Mouse (Mus musculus): Measurements from ENCODE around the gene Reep1. TPM values are rescaled to one million over a fixed set of nuclear protein-coding genes. Genes with fewer than 3 reads are reported as not detected.
"Not testable (repeated sequence)": the region's sequence is repeated elsewhere in the genome, so short reads cannot be mapped to it uniquely, and the experiment has no call there.

Gene Reep1
- total and polyA plus RNA-seq, 2 experiments from 2014 or later, result 213 to 319 TPM

- Histone ChIP-seq H3K4me2 (ENCODE audit: low read depth, low read length) (no peak overlapping the region), H3K27ac (no peak overlapping the region), H3K4me3 (ENCODE audit: low read length) (no peak overlapping the region), H3K27me3 (ENCODE audit: insufficient read depth, low read length) (no peaks in the 10 kb centered on the region), H3K4me1 (ENCODE audit: insufficient read depth, low read length) (no peaks in the 10 kb centered on the region), H3K9ac (replicated peaks; ENCODE audit: low read length) (no peak overlapping the region), H3K36me3 (ENCODE audit: insufficient read depth, low read length) (no peaks in the 10 kb centered on the region), H3K9me3 (ENCODE audit: low read length) (no peaks in the 10 kb centered on the region)
- no peak for ATAC-seq
- no peak for DNase-seq (ENCODE audit: low spot score)
- 67% methylated on average over 2 of the region's 2 CpGs for WGBS
- TF ChIP-seq CTCF (IDR thresholded peaks at IDR 0.05; ENCODE audit: low read depth), result no peak
Measured at GRCm38 (mm10) chr6:71836811-71837210, 129.4 kb downstream of the Reep1 start.

- DNase-seq (ENCODE audit: low spot score) (no peak), ATAC-seq (no peak)
- no peak overlapping the region for H3K4me2 ChIP-seq (ENCODE audit: low read depth, low read length)
- H3K4me1 ChIP-seq (ENCODE audit: insufficient read depth, low read length), result no peaks in the 10 kb centered on the region
- H3K27me3 ChIP-seq (ENCODE audit: insufficient read depth, low read length), result no peaks in the 10 kb centered on the region
- no peak overlapping the region for H3K9ac ChIP-seq (replicated peaks; ENCODE audit: low read length)
- no peaks in the 10 kb centered on the region for H3K9me3 ChIP-seq (ENCODE audit: low read length)
- H3K36me3 ChIP-seq (ENCODE audit: insufficient read depth, low read length), result no peaks in the 10 kb centered on the region
- H3K27ac ChIP-seq, result no peak overlapping the region
- H3K4me3 ChIP-seq (ENCODE audit: low read length), result no peak overlapping the region
- TF ChIP-seq CTCF (IDR thresholded peaks at IDR 0.05; ENCODE audit: low read depth), result no peak
Measured at GRCm38 (mm10) chr6:71839815-71840214, 132.5 kb downstream of the Reep1 start.

DNA sequence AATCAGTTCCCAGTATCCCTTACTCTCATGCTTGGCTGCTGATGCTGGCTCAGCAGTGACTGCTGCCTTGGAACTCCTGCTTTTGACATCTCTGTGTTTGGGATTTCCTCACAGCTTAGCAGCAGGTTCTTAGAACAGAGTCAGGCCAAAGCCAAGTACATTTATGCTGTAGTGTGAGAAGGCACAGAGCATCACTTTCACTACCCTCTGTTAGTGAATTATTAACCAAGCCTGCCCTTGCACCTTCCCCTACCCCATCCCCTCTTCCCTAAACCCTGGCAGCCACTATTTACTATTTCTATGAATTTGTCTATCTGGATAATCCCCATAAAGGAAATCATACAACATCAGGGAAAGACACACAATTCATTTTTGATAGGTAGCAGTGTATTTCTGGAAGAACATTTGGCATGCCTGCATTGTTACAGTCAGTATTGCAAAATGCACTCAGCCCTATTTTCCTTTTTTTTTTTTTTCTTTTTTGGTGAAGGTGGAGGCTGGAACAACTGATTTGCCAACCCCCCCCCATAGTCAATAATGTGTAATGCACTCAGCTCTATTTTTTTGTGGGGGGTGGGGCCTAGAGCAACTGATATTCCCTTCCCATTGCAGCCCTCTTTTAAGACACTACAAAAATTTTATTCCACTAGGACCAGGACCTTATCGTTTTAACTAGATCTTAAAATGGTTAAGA is 133.4 kb downstream of the Reep1 start:
- 98% methylated on average over 1 of the region's 1 CpGs for WGBS
- Histone ChIP-seq H3K9me3 (ENCODE audit: low read length) (no peaks in the 10 kb centered on the region), H3K36me3 (ENCODE audit: insufficient read depth, low read length) (no peaks in the 10 kb centered on the region), H3K27me3 (ENCODE audit: insufficient read depth, low read length) (no peaks in the 10 kb centered on the region), H3K4me3 (ENCODE audit: low read length) (no peak overlapping the region), H3K9ac (replicated peaks; ENCODE audit: low read length) (no peak overlapping the region), H3K27ac (no peak overlapping the region), H3K4me2 (ENCODE audit: low read depth, low read length) (no peak overlapping the region), H3K4me1 (ENCODE audit: insufficient read depth, low read length) (no peaks in the 10 kb centered on the region)
- DNase-seq (ENCODE audit: low spot score), result no peak
- no peak for ATAC-seq
- TF ChIP-seq CTCF (IDR thresholded peaks at IDR 0.05; ENCODE audit: low read depth), result no peak

DNA sequence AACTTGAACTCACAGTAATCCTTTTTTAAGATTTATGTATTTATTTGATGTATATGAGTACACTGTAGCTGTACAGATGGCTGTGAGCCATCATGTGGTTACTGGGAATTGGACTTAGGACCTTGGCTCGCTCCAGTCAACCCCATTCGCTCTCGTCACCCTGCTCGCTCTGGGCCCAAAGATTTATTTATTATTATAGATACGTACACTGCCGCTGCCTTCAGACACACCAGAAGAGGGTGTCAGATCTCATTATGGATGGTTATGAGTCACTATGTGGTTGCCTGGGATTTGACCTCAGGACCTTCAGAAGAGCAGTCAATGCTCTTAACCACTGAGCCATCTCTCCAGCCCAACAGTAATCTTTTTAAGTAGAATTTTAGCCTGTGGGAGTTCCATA is 139.5 kb downstream of the Reep1 start:
- not testable (repeated sequence) for H3K9me3 ChIP-seq (ENCODE audit: low read length); ATAC-seq; H3K4me2 ChIP-seq (ENCODE audit: low read depth, low read length); H3K4me1 ChIP-seq (ENCODE audit: insufficient read depth, low read length); DNase-seq (ENCODE audit: low spot score); H3K27me3 ChIP-seq (ENCODE audit: insufficient read depth, low read length); H3K27ac ChIP-seq; H3K9ac ChIP-seq (replicated peaks; ENCODE audit: low read length); H3K4me3 ChIP-seq (ENCODE audit: low read length)
- H3K36me3 ChIP-seq (ENCODE audit: insufficient read depth, low read length), result peaks cover 18% of the 10 kb centered on the region; the same call in 1 of the 2 replicates
- WGBS, result 91% methylated on average over 6 of the region's 6 CpGs

Other genes with a start within 250 kb of the Reep1 start
- 27.9 and 30.4 TPM in 2 replicates for gene Rnf103, start 213.7 kb upstream of the Reep1 start, total RNA-seq (2014; rRNA removed)
- gene Rnf103, start 213.7 kb upstream of the Reep1 start, polyA plus RNA-seq (2015; fragmentation: Nextera tagmentation; extraction: Ambion mirVana), result 23.2 and 25.5 TPM in 2 replicates
- 42.4 and 43.6 TPM in 2 replicates for gene Chmp3, start 163.8 kb upstream of the Reep1 start, total RNA-seq (2014; rRNA removed)
- gene Chmp3, start 163.8 kb upstream of the Reep1 start, polyA plus RNA-seq (2015; fragmentation: Nextera tagmentation; extraction: Ambion mirVana), result 52.2 and 57.9 TPM in 2 replicates
- 24.9 and 26.3 TPM in 2 replicates for gene Kdm3a, start 74.6 kb upstream of the Reep1 start, total RNA-seq (2014; rRNA removed)
- gene Kdm3a, start 74.6 kb upstream of the Reep1 start, polyA plus RNA-seq (2015; fragmentation: Nextera tagmentation; extraction: Ambion mirVana), result 17.9 and 21.8 TPM in 2 replicates
- 6.0 and 8.3 TPM in 2 replicates for gene Mrpl35, start 119.4 kb downstream of the Reep1 start, total RNA-seq (2014; rRNA removed)
- gene Mrpl35, start 119.4 kb downstream of the Reep1 start, polyA plus RNA-seq (2015; fragmentation: Nextera tagmentation; extraction: Ambion mirVana), result 50.8 and 51.8 TPM in 2 replicates
- 112 and 125 TPM in 2 replicates for gene Immt, start 123.8 kb downstream of the Reep1 start, total RNA-seq (2014; rRNA removed)
- 164 and 165 TPM in 2 replicates for gene Immt, start 123.8 kb downstream of the Reep1 start, polyA plus RNA-seq (2015; fragmentation: Nextera tagmentation; extraction: Ambion mirVana)
- gene Ptcd3, start 201.2 kb downstream of the Reep1 start, total RNA-seq (2014; rRNA removed), result 34.3 and 38.1 TPM in 2 replicates
- gene Ptcd3, start 201.2 kb downstream of the Reep1 start, polyA plus RNA-seq (2015; fragmentation: Nextera tagmentation; extraction: Ambion mirVana), result 58.0 and 61.5 TPM in 2 replicates
- gene Polr1a, start 201.5 kb downstream of the Reep1 start, total RNA-seq (2014; rRNA removed), result 22.3 and 45.4 TPM in 2 replicates
- 13.1 and 15.0 TPM in 2 replicates for gene Polr1a, start 201.5 kb downstream of the Reep1 start, polyA plus RNA-seq (2015; fragmentation: Nextera tagmentation; extraction: Ambion mirVana)

All from hindbrain, postnatal 0 days (tissue).